Mouse (Mus musculus) neural tube, embryonic 13.5 days (tissue): ENCODE results near the gene Gm10490. TPM values are rescaled to one million over a fixed set of nuclear protein-coding genes. Genes with fewer than 3 reads are reported as not detected.
"Not testable (repeated sequence)": the region's sequence is repeated elsewhere in the genome, so short reads cannot be mapped to it uniquely, and the experiment has no call there.

ENCODE experiments used
- ATAC-seq: fragments of 200-750 bp; cut with Nextera tagmentation; 2 replicates; pipeline ENCODE4 v1.8.0; 2017; ENCODE audit warnings: low read depth, mild to moderate bottlenecking, moderate TSS enrichment, moderate library complexity
- H3K27ac ChIP-seq: fragments of 300-500 bp; sonication (generic); replicated peaks from 2 replicates; pipeline ENCODE4 v1.5.1; 2015; ENCODE audit warnings: moderate library complexity, mild to moderate bottlenecking, inconsistent platforms
- H3K27me3 ChIP-seq: fragments of 300-500 bp; sonication (generic); 2 replicates; pipeline ENCODE4 v1.6.1; 2015; ENCODE audit warnings: mild to moderate bottlenecking, inconsistent platforms
- H3K36me3 ChIP-seq: fragments of 300-500 bp; sonication (generic); 2 replicates; pipeline ENCODE4 v1.6.1; 2015; ENCODE audit warnings: mild to moderate bottlenecking, inconsistent platforms
- H3K4me1 ChIP-seq: fragments of 300-500 bp; sonication (generic); replicated peaks from 2 replicates; pipeline ENCODE4 v1.6.1; 2015; ENCODE audit warnings: inconsistent platforms
- H3K4me2 ChIP-seq: fragments of 300-500 bp; sonication (generic); 2 replicates; pipeline ENCODE4 v1.6.1; 2015; ENCODE audit warnings: inconsistent platforms, mild to moderate bottlenecking, moderate library complexity
- H3K4me3 ChIP-seq: fragments of 300-500 bp; sonication (generic); 2 replicates; pipeline ENCODE4 v1.5.1; 2015; ENCODE audit warnings: mild to moderate bottlenecking, inconsistent platforms
- H3K9ac ChIP-seq: fragments of 300-500 bp; sonication (generic); 2 replicates; pipeline ENCODE4 v1.6.1; 2015; ENCODE audit warnings: moderate library complexity, mild to moderate bottlenecking, inconsistent platforms
- H3K9me3 ChIP-seq: fragments of 300-500 bp; sonication (generic); 2 replicates; pipeline ENCODE4 v1.6.1; 2016; ENCODE audit warnings: inconsistent platforms
- WGBS: fragments of 180-500 bp; shearing (Covaris S2); methylation state at CpG from one replicate; pipeline ENCODE4 v1.1.7; 2015; 5-methylcytosine and 5-hydroxymethylcytosine counted together
- polyA plus RNA-seq: library from polyadenylated mRNA; unstranded; fragments of >200 nt; fragmentation: Nextera tagmentation; extraction: Ambion mirVana; gene quantifications from 2 replicates; pipeline ENCODE4 v1.2.1, GENCODE M21; 2015

Gm10490 gene
- polyA plus RNA-seq, 1 experiment from 2014 or later: not detected

DNA sequence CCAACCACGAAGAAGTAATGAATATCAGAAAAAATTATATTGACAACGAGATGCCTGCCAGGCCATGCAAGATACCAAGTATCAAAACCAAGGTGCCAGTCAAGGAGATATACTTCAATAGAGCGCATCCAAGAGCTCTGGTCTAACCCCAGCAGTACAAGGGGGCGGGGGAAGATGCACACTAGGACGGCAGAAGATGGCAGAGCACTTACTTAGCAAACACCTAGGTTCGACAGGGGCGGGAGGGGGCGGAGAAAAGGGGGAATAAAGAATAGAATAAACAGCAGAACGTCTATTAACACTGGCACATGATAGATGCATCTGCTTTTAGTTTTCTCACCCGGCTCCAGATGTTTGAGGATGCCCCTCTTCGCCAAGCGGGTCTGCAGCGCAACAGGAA, 11.1 kb upstream of the Gm10490 start:
- peak overlapping the region; percentile 89; the same call in 1 of the 2 replicates for H3K27ac ChIP-seq
- 34% methylated on average over 13 of the region's 13 CpGs for WGBS

DNA sequence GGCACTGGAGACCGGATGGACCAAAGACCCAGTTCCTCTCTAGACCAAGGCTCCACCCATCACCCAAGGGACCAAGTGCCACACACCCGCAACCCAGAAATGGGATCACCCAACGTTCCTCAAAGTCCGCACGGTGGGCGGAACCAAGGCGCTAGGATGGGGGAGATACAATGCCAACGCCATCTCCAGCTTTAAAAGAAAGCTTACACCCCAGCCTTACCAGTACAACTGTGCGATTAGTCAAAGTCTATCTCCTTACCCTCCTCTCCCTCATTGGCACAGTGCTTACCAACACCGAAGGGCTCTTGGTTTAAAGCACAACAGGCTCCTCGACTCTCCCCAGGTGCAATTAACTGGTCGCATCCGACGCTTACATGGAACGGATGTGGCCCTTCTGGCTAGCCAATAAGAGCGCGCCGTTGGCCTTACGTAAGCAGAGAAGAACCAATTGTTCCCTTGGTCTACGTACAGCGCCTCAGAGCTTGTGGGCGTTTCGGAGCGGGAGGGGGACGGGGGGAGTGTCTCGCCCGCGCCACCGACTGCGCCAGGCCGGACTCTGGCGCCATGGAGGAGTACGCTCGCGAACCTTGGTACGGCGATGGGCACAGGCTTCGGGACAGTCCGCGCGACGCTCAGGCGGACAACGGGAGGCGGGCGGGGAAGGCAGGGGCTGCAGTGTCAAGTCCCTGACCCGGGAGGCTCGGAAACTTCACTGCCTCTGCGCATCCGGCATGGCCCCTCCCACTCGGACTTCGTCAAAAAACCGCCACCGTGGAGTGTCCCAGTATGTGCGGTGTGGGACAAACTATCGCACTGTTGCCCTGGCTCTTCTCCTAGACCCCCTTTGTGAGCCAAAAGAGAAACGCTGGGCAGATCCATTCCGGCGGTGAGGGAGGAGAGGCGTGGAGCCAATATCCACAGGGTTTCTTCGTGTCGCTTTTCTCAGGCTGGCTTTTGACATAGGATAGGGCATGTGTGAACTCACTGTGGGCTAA, 10.2 kb upstream of the Gm10490 start, which contains the start of the genes Pqbp1 and Timm17b:
TSS of gene Pqbp1 (minus strand) at position 390 of the 995 bp plus-strand sequence.
TSS of gene Timm17b (plus strand) at position 478 of the 995 bp plus-strand sequence.
- Histone ChIP-seq H3K9me3 (no peaks in the 10 kb centered on the region), H3K4me1 (peaks cover 16% of the 10 kb centered on the region), H3K36me3 (peaks cover 19% of the 10 kb centered on the region), H3K27me3 (no peaks in the 10 kb centered on the region), H3K9ac (peak within 1 kb of the TSS; percentile 73), H3K4me2 (peak within 1 kb of the TSS; percentile 60), H3K4me3 (peak within 1 kb of the TSS; percentile 52), H3K27ac (peak within 1 kb of the TSS; percentile 89)
- ATAC-seq: peak; percentile 99
- 21% methylated on average over 62 of the region's 62 CpGs for WGBS

More for the DNA sequence above, 11.1 kb upstream of the Gm10490 start:
- Histone ChIP-seq H3K9me3 (no peaks in the 10 kb centered on the region), H3K9ac (peak overlapping the region; percentile 67), H3K27me3 (no peaks in the 10 kb centered on the region), H3K4me2 (peak overlapping the region; percentile 60), H3K4me1 (peaks cover 16% of the 10 kb centered on the region), H3K4me3 (peak overlapping the region; percentile 52), H3K36me3 (peaks cover 27% of the 10 kb centered on the region)
- ATAC-seq: no peak

DNA sequence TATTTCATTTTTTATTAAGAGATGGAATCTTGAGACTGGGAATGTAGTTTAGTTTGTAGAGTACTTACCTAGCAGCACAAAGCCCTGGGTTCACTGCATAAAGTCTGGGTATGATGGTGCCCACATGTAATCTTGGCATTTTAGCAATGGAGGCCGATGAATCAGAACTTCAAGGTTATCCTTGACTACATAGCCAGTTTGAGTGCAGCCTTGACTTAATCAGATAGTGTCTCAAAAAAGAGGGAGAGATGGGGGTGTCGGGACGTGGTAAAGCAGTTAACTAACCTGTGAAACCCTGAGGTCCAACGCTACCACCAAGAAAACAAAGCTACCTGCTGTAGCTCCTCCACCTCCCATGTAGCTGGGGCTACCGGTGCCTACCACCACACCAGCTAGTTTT, 4.9 kb upstream of the Gm10490 start:
- peaks cover 7% of the 10 kb centered on the region; the same call in 1 of the 2 replicates for H3K4me1 ChIP-seq
- no peaks in the 10 kb centered on the region for H3K9me3 ChIP-seq
- H3K9ac ChIP-seq: no peak overlapping the region
- H3K4me3 ChIP-seq: no peak overlapping the region
- no peak overlapping the region for H3K27ac ChIP-seq
- peaks cover 18% of the 10 kb centered on the region for H3K36me3 ChIP-seq
- no peaks in the 10 kb centered on the region for H3K27me3 ChIP-seq
- H3K4me2 ChIP-seq: no peak overlapping the region
- no peak for ATAC-seq
- WGBS: 97% methylated on average over 5 of the region's 5 CpGs

DNA sequence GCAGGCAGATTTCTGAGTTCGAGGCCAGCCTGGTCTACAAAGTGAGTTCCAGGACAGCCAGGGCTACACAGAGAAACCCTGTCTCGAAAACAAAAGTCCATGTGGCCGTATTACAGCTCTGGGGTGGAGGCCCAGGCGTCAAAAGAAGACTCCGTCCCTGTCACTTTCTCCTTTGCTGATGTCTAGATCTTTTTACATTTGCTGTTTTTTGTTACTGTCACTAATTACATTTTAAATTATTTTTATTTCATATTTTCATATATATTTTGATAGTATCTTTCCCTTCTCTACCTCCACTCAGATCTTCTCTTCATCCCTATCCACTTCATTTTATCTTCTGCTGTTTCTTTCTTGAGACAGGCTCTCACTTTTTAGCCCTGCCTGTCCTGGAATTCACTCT, 1.6 kb upstream of the Gm10490 start, which contains the start of gene Gm10491:
TSS of gene Gm10491 (minus strand) at position 101 of the 400 bp plus-strand sequence.
- Histone ChIP-seq H3K4me1 (no peaks in the 10 kb centered on the region), H3K27me3 (no peaks in the 10 kb centered on the region)
- ATAC-seq: no peak

DNA sequence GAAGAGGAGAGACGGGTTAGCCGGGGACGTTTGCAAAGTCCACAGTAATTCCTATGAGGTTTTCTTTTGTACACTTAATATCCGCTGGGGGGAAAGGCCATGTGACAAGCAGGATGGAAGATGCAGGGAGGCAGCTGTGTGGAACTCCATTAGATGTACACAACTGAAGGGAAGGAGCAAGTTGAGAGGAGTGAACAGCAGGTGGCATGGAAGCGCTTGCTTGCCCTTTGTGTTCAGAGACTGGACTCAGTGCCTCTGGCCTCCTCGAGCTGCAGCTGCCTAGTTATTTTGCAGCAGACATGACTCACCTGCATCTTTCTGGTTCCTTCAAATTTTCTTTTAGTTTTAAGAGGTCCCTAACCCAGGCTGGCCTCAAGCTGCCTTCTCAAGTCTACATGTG, 1.1 kb downstream of the Gm10490 start:
- 53% methylated on average over 6 of the region's 6 CpGs for WGBS
- H3K4me1 ChIP-seq: no peaks in the 10 kb centered on the region
- no peak overlapping the region for H3K9ac ChIP-seq
- H3K27me3 ChIP-seq: no peaks in the 10 kb centered on the region
- no peak for ATAC-seq
- no peak overlapping the region for H3K4me2 ChIP-seq
- H3K9me3 ChIP-seq: no peaks in the 10 kb centered on the region
- no peak overlapping the region for H3K27ac ChIP-seq
- H3K4me3 ChIP-seq: no peak overlapping the region
- peaks cover 15% of the 10 kb centered on the region for H3K36me3 ChIP-seq

More for the DNA sequence above, 1.6 kb upstream of the Gm10490 start, which contains the start of gene Gm10491:
- H3K4me3 ChIP-seq: no peak within 1 kb of the TSS
- peaks cover 18% of the 10 kb centered on the region for H3K36me3 ChIP-seq
- H3K4me2 ChIP-seq: no peak within 1 kb of the TSS
- no peaks in the 10 kb centered on the region for H3K9me3 ChIP-seq
- H3K27ac ChIP-seq: no peak within 1 kb of the TSS
- WGBS: 89% methylated on average over 5 of the region's 5 CpGs
- no peak within 1 kb of the TSS for H3K9ac ChIP-seq

DNA sequence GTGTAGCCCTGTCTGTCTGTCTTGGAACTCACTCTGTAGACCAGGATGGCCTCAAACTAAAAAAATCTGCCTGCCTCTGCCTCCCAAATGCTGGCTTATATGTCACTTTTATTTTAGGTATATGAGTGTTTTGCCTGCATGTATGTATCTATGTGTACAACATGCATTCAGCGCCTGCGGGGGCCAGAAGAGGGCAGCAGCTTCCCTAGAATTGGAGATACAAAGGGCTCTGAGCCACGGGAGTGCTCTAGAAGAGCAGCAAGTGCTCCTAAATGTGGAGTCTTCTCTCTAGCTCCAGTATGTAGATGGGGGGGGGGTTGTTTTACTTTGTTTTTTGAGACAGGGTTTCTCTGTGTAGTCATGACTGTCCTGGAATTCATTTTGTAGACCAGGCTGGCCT, 6.3 kb downstream of the Gm10490 start:
- not testable (repeated sequence) for H3K27me3 ChIP-seq, H3K4me2 ChIP-seq, ATAC-seq, H3K4me3 ChIP-seq, H3K27ac ChIP-seq, H3K36me3 ChIP-seq, H3K9ac ChIP-seq, H3K4me1 ChIP-seq, H3K9me3 ChIP-seq
- WGBS: 32% methylated on average over 3 of the region's 3 CpGs

DNA sequence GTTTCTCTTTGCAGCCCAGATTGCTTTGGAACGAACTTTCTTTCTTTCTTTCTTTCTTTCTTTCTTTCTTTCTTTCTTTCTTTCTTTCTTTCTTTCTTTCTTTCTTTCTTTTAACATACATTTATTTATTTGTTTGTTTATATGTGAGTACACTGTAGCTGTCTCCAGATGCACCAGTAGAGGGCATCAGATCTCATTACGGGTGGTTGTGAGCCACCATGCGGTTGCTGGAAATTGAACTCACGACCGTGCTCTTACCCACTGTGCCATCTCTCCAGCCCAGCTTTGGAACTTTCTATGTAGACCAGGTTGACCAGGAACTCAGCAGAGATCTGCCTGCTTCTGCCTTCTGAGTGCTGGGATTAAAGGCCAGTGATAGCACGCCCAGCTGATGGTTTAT, 8.6 kb downstream of the Gm10490 start:
- not testable (repeated sequence) for H3K4me2 ChIP-seq, H3K9ac ChIP-seq, H3K4me1 ChIP-seq, H3K36me3 ChIP-seq, H3K27ac ChIP-seq, H3K9me3 ChIP-seq, H3K27me3 ChIP-seq, H3K4me3 ChIP-seq, ATAC-seq
- WGBS: 72% methylated on average over 6 of the region's 6 CpGs

DNA sequence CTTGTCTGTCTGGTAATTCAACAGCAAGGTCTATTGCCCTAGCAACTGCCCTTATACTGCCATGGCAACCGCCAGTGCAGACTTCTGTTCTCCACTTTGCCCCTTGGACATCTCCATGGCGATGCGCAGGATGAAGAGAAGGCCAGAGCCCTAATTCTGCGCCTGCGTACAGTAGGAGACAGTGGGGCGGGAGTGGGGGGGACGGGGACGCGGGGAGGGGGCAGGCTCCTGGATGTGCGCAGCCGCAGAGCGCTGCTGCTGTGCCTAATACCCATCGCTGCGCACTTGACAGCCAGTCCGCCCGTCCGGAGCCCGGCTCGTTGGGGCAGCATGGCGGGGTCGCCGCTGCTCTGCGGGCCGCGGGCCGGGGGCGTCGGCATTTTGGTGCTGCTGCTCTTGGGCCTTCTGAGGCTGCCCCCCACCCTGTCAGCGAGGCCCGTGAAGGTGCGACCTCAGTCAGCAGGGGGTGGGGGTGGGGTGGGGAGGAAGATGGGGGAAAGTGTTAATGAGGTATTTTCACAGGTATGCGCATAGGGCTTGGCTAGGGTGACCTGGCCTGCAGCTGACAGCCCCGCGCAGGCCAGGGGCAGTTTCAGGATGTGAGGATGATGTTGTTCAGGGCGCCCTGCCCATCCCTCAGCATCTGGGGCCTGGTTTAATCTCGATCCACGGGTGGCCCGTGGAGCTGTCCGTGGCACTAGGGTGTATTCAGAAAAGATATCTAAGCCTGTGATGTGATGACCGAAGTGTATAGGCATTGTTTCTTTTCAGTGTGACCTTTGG, 10.4 kb downstream of the Gm10490 start, which contains the start of gene Pcsk1n:
TSS of gene Pcsk1n (plus strand) at position 222 of the 783 bp plus-strand sequence.
- Histone ChIP-seq H3K27me3 (peaks cover 14% of the 10 kb centered on the region), H3K4me3 (peak within 1 kb of the TSS; percentile 53), H3K4me2 (peak within 1 kb of the TSS; percentile 72), H3K9me3 (no peaks in the 10 kb centered on the region), H3K27ac (peak within 1 kb of the TSS; percentile 87), H3K36me3 (peaks cover 8% of the 10 kb centered on the region), H3K9ac (peak within 1 kb of the TSS; percentile 80), H3K4me1 (peaks cover 14% of the 10 kb centered on the region)
- ATAC-seq: peak; percentile 91
- 19% methylated on average over 34 of the region's 40 CpGs for WGBS

DNA sequence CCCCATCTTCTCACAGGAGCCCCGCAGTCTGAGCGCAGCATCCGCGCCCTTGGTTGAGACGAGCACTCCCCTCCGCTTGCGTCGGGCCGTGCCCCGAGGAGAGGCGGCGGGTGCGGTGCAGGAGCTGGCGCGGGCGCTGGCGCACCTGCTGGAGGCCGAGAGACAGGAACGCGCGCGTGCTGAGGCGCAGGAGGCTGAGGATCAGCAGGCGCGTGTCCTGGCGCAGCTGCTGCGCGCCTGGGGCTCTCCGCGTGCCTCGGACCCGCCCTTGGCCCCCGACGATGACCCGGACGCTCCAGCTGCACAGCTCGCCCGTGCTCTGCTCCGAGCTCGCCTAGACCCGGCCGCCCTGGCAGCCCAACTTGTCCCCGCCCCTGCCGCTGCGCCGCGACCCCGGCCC, 12.7 kb downstream of the Gm10490 start:
- Histone ChIP-seq H3K27ac (peak overlapping the region; percentile 87), H3K9ac (peak overlapping the region; percentile 80), H3K9me3 (no peaks in the 10 kb centered on the region), H3K27me3 (peaks cover 32% of the 10 kb centered on the region), H3K36me3 (peaks cover 8% of the 10 kb centered on the region), H3K4me1 (peaks cover 14% of the 10 kb centered on the region), H3K4me3 (peak overlapping the region; percentile 53), H3K4me2 (peak overlapping the region; percentile 72)
- WGBS: 12% methylated on average over 44 of the region's 48 CpGs
- ATAC-seq: 0 out of 2 replicates have a peak, but pooled peaks have one; percentile 7

DNA sequence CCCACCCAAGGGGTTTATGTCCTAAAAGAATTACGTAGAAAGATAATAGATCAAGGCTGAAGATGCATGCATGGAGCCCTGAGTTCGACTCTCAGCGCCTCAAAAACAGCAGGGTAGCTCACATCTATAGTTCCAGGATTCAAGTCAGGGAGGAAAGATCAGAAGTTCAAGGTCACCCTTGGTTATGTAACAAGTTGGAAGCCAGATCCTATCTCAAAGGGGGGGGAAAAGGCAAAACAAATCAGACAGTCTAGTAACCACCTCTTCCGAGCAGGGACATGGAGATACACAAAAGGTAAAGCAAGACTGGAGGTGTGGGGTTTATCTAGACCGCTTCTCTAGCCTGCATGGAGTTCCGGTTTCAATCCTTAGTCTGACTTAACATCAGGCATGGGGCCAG, 16.9 kb downstream of the Gm10490 start:
- peaks cover 27% of the 10 kb centered on the region for H3K36me3 ChIP-seq
- no peak overlapping the region for H3K9ac ChIP-seq
- H3K27me3 ChIP-seq: peaks cover 55% of the 10 kb centered on the region
- no peak for ATAC-seq
- H3K4me2 ChIP-seq: no peak overlapping the region
- WGBS: 75% methylated on average over 6 of the region's 6 CpGs
- H3K27ac ChIP-seq: no peak overlapping the region
- peaks cover 14% of the 10 kb centered on the region for H3K4me1 ChIP-seq
- no peaks in the 10 kb centered on the region for H3K9me3 ChIP-seq
- no peak overlapping the region for H3K4me3 ChIP-seq

DNA sequence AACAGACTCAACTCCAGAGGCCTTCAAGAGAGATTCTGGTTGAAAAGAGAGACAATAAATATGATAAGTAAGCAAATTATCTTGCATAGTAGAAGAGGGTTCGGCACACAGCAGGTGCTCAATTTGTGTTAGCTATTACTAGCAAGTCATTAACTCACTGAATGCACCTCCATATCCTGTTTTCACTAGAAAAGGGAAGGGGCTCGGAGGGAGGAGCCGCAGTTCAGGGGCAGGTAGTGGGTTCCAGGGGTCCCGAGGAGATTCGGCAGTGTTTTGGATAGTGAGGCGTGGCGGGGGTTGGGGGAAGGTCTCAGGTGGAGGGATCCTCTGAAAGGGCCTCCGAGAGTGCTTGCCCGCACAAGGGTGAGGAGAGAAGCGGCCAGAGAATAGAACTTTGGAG, 17.8 kb downstream of the Gm10490 start:
- Histone ChIP-seq H3K36me3 (peaks cover 36% of the 10 kb centered on the region), H3K4me3 (no peak overlapping the region), H3K9me3 (no peaks in the 10 kb centered on the region), H3K27me3 (peaks cover 55% of the 10 kb centered on the region), H3K4me2 (no peak overlapping the region), H3K27ac (no peak overlapping the region), H3K9ac (no peak overlapping the region), H3K4me1 (peaks cover 13% of the 10 kb centered on the region)
- 23% methylated on average over 10 of the region's 10 CpGs for WGBS
- no peak for ATAC-seq
